ENCODE assay signal across 21 mouse cellular contexts in genomic region chr1:93197916-93198315, GRCm38 (mm10). TPM values are rescaled to one million over a fixed set of nuclear protein-coding genes. Genes with fewer than 3 reads are reported as not detected.
"Had no signal": no experiment of that assay in that cellular context is flagged by ENCODE, and none has a peak within 500 bp of the region (broad histone marks: within the 10 kb centered on the region; RNA-seq: fewer than 3 reads in every experiment).

No protein-coding gene starts in this region.

- H3K27ac ChIP-seq: left cerebral cortex, adult 2 months; liver, embryonic 13.5 days; midbrain, embryonic 10.5 days; midbrain, embryonic 13.5 days; stomach, postnatal 0 days had no signal

- H3K4me2 ChIP-seq: liver, embryonic 13.5 days; lung, embryonic 14.5 days; midbrain, embryonic 13.5 days had no signal

- H3K4me3 ChIP-seq: left cerebral cortex, adult 2 months; liver, embryonic 13.5 days; midbrain, embryonic 10.5 days; midbrain, embryonic 13.5 days had no signal

- H3K4me1 ChIP-seq: liver, embryonic 13.5 days; megakaryocyte, embryonic 14.5 days; midbrain, embryonic 10.5 days; midbrain, embryonic 13.5 days had no signal

- H3K9ac ChIP-seq: liver, embryonic 13.5 days; lung, embryonic 14.5 days; midbrain, embryonic 13.5 days had no signal

- H3K36me3 ChIP-seq: liver, embryonic 13.5 days; midbrain, embryonic 10.5 days; midbrain, embryonic 13.5 days had no signal

- ATAC-seq: inflammation-experienced regulatory T-cells, adult 6 months; intestine, embryonic 16.5 days; lung, postnatal 0 days; midbrain, embryonic 13.5 days had no signal

- H3K9me3 ChIP-seq: midbrain, embryonic 13.5 days had no signal

- DNase-seq: kidney, adult 18-20 months; kidney, postnatal 14 days; layer of hippocampus, postnatal 36 days; liver, embryonic 13.5 days; lung, embryonic 14.5 days; right cerebral cortex, adult 18-20 months; right cerebral cortex, postnatal 14 days; right cerebral cortex, postnatal 4 days; thymus, adult 2 months; thymus, postnatal 14 days; thymus, postnatal 4 days had no signal

- H3K27me3 ChIP-seq: liver, embryonic 13.5 days; midbrain, embryonic 13.5 days had no signal

RNA-seq across cellular contexts. Expression of gene Crocc2, which starts 29.4 kb away (rescaled TPM):
- polyA plus RNA-seq: inflammation-experienced regulatory T-cells, adult 6 months; liver, adult 2 months; liver, embryonic 13.5 days had no signal

RNA-seq across cellular contexts. Expression of gene 2310007B03Rik, which starts 37.2 kb away (rescaled TPM):
- polyA plus RNA-seq: inflammation-experienced regulatory T-cells, adult 6 months; midbrain, embryonic 13.5 days; neural tube, embryonic 14.5 days had no signal
